Mouse (Mus musculus) MEL (cell line): Measurements from ENCODE around the gene Sec22c. TPM values are rescaled to one million over a fixed set of nuclear protein-coding genes. Genes with fewer than 3 reads are reported as not detected.

ENCODE experiments used
- DNase-seq: peaks from one replicate; pipeline ENCODE4 v3.0.0; 2011; ENCODE audit warnings: low read depth, low spot score
- H3K27ac ChIP-seq: 2 replicates; pipeline ENCODE4 v1.5.1; 2012; ENCODE audit warnings: low read depth, mild to moderate bottlenecking, control low read depth, low read length, moderate library complexity; ENCODE audit not compliant: control insufficient read depth
- H3K27me3 ChIP-seq, 2 experiments: fragments of 150-350 bp in 1 of 2; sonication (generic) in 1 of 2; 2 replicates each; pipeline ENCODE4 v1.6.1; 2012; ENCODE audit warnings: low read length in 2 of 2, mild to moderate bottlenecking in 2 of 2, improper control_type of control experiment in 1 of 2, moderate library complexity in 1 of 2; ENCODE audit not compliant: insufficient read depth in 2 of 2, control insufficient read depth in 1 of 2
- H3K36me3 ChIP-seq, 2 experiments: 2 replicates each; pipeline ENCODE4 v1.6.1; 2012 to 2014; ENCODE audit warnings: low read length in 2 of 2, improper control_type of control experiment in 1 of 2, inconsistent platforms in 1 of 2, mild to moderate bottlenecking in 1 of 2; ENCODE audit not compliant: insufficient read depth in 2 of 2, control insufficient read depth in 1 of 2
- H3K4me1 ChIP-seq, 2 experiments: fragments of 150-350 bp in 1 of 2; sonication (generic) in 1 of 2; 2 replicates each; pipeline ENCODE4 v1.6.1; 2012; ENCODE audit warnings: low read length in 2 of 2, improper control_type of control experiment in 1 of 2, mild to moderate bottlenecking in 1 of 2; ENCODE audit not compliant: insufficient read depth in 2 of 2, control insufficient read depth in 1 of 2
- H3K4me3 ChIP-seq, 2 experiments: fragments of 150-350 bp in 1 of 2; sonication (generic) in 1 of 2; 2 replicates each; pipeline ENCODE4 v1.5.1; 2012; ENCODE audit warnings: low read depth in 2 of 2, low read length in 2 of 2, mild to moderate bottlenecking in 2 of 2, moderate library complexity in 2 of 2, control low read depth in 1 of 2, improper control_type of control experiment in 1 of 2; ENCODE audit not compliant: control insufficient read depth in 1 of 2, insufficient read depth in 1 of 2
- H3K79me2 ChIP-seq: 2 replicates; pipeline ENCODE4 v1.6.1; 2012; ENCODE audit warnings: mild to moderate bottlenecking, low read length, moderate library complexity; ENCODE audit not compliant: control insufficient read depth, poor library complexity, insufficient read depth
- H3K9ac ChIP-seq: 2 replicates; pipeline ENCODE4 v1.6.1; 2012; ENCODE audit warnings: low read depth, mild to moderate bottlenecking, control low read depth, low read length, moderate library complexity; ENCODE audit not compliant: control insufficient read depth, poor library complexity, severe bottlenecking
- H3K9me3 ChIP-seq: fragments of 150-350 bp; sonication (generic); replicated peaks from 2 replicates; pipeline ENCODE4 v1.6.1; 2012; ENCODE audit warnings: mild to moderate bottlenecking, low read length, improper control_type of control experiment, moderate library complexity; ENCODE audit not compliant: insufficient read depth
- BHLHE40 ChIP-seq: IDR thresholded peaks from 2 replicates; pipeline ENCODE4 v1.6.1; 2012; ENCODE audit warnings: low read depth, mild to moderate bottlenecking, inconsistent platforms, low read length, improper control_type of control experiment, borderline replicate concordance
- CHD2 ChIP-seq: IDR thresholded peaks from 2 replicates; pipeline ENCODE4 v1.6.1; 2011; ENCODE audit warnings: low read length, improper control_type of control experiment
- CTCF ChIP-seq, 3 experiments: IDR thresholded peaks in 2 of 3; conservative IDR thresholded peaks in 1 of 3; 2 replicates each; pipeline ENCODE4 v1.5.1; 2011 to 2012; ENCODE audit warnings: low read length in 3 of 3, low read depth in 2 of 3, mild to moderate bottlenecking in 2 of 3, improper control_type of control experiment in 1 of 3, inconsistent platforms in 1 of 3, mixed read lengths in 1 of 3, moderate library complexity in 1 of 3; ENCODE audit not compliant: control insufficient read depth in 1 of 3, insufficient read depth in 1 of 3, poor library complexity in 1 of 3, severe bottlenecking in 1 of 3
- E2F4 ChIP-seq: IDR thresholded peaks from 2 replicates; pipeline ENCODE4 v1.6.1; 2011; ENCODE audit warnings: low read depth, low read length, improper control_type of control experiment, borderline replicate concordance
- EP300 ChIP-seq, 2 experiments: IDR thresholded peaks; 2 replicates each; pipeline ENCODE4 v1.6.1; 2011; ENCODE audit warnings: improper control_type of control experiment in 2 of 2, low read length in 2 of 2, low read depth in 1 of 2, mild to moderate bottlenecking in 1 of 2
- ETS1 ChIP-seq: IDR thresholded peaks from 2 replicates; pipeline ENCODE4 v1.6.1; 2012; ENCODE audit warnings: low read depth, mild to moderate bottlenecking, inconsistent platforms, low read length, improper control_type of control experiment, moderate library complexity
- GABPA ChIP-seq: IDR thresholded peaks from 2 replicates; pipeline ENCODE4 v1.6.1; 2012; ENCODE audit warnings: low read depth, mild to moderate bottlenecking, inconsistent platforms, low read length, improper control_type of control experiment, moderate library complexity
- GATA1 ChIP-seq: IDR thresholded peaks from 2 replicates; pipeline ENCODE4 v1.6.1; 2011; ENCODE audit warnings: low read depth, low read length, improper control_type of control experiment
- HCFC1 ChIP-seq: IDR thresholded peaks from 2 replicates; pipeline ENCODE4 v1.6.1; 2012; ENCODE audit warnings: low read depth, mild to moderate bottlenecking, inconsistent platforms, low read length, improper control_type of control experiment, moderate library complexity
- JUND ChIP-seq: IDR thresholded peaks from 2 replicates; pipeline ENCODE4 v1.6.1; 2011; ENCODE audit warnings: low read depth, mild to moderate bottlenecking, improper control_type of control experiment, low read length
- MAFK ChIP-seq: IDR thresholded peaks from 2 replicates; pipeline ENCODE4 v1.6.1; 2011; ENCODE audit warnings: low read depth, mild to moderate bottlenecking, low read length, improper control_type of control experiment, borderline replicate concordance
- MAZ ChIP-seq: IDR thresholded peaks from 2 replicates; pipeline ENCODE4 v1.6.1; 2012; ENCODE audit warnings: low read depth, mild to moderate bottlenecking, inconsistent platforms, low read length, improper control_type of control experiment
- MXI1 ChIP-seq: IDR thresholded peaks from 2 replicates; pipeline ENCODE4 v1.6.1; 2011; ENCODE audit warnings: mild to moderate bottlenecking, low read depth, low read length, improper control_type of control experiment
- MYB ChIP-seq: IDR thresholded peaks from 2 replicates; pipeline ENCODE4 v1.6.1; 2011; ENCODE audit warnings: mild to moderate bottlenecking, low read depth, low read length, improper control_type of control experiment
- NELFE ChIP-seq: IDR thresholded peaks from 2 replicates; pipeline ENCODE4 v1.6.1; 2011; ENCODE audit warnings: low read depth, low read length, improper control_type of control experiment
- POLR2A ChIP-seq, 2 experiments: IDR thresholded peaks; 2 replicates each; pipeline ENCODE4 v1.6.1; 2011 to 2012; ENCODE audit warnings: low read length in 2 of 2, mild to moderate bottlenecking in 2 of 2, control low read depth in 1 of 2, improper control_type of control experiment in 1 of 2, low read depth in 1 of 2, moderate library complexity in 1 of 2; ENCODE audit not compliant: control insufficient read depth in 1 of 2, insufficient read depth in 1 of 2, poor library complexity in 1 of 2
- TAL1 ChIP-seq: IDR thresholded peaks from 2 replicates; pipeline ENCODE4 v1.6.1; 2012; ENCODE audit warnings: mild to moderate bottlenecking, inconsistent platforms, low read length, moderate library complexity, mixed read lengths
- UBTF ChIP-seq: IDR thresholded peaks from 2 replicates; pipeline ENCODE4 v1.6.1; 2012; ENCODE audit warnings: low read depth, mild to moderate bottlenecking, inconsistent platforms, low read length, improper control_type of control experiment, moderate library complexity, borderline replicate concordance; ENCODE audit not compliant: insufficient read depth
- USF1 ChIP-seq: IDR thresholded peaks from 2 replicates; pipeline ENCODE4 v1.6.1; 2014; ENCODE audit warnings: low read depth, mild to moderate bottlenecking, inconsistent platforms, low read length, improper control_type of control experiment, moderate library complexity
- ZC3H11A ChIP-seq: IDR thresholded peaks from 2 replicates; pipeline ENCODE4 v1.6.1; 2012; ENCODE audit warnings: low read depth, mild to moderate bottlenecking, inconsistent platforms, low read length, improper control_type of control experiment
- ZMIZ1 ChIP-seq: IDR thresholded peaks from 2 replicates; pipeline ENCODE4 v1.6.1; 2012; ENCODE audit warnings: low read depth, mild to moderate bottlenecking, inconsistent platforms, low read length, improper control_type of control experiment, moderate library complexity
- ZNF384 ChIP-seq: IDR thresholded peaks from 2 replicates; pipeline ENCODE4 v1.6.1; 2012; ENCODE audit warnings: low read depth, mild to moderate bottlenecking, inconsistent platforms, low read length, improper control_type of control experiment
- polyA plus RNA-seq, 2 experiments: library from polyadenylated mRNA; stranded (reverse) in 1 of 2; unstranded in 1 of 2; fragments of >175 nt in 1 of 2; fragments of >200 nt in 1 of 2; gene quantifications; 2 replicates each; pipeline versions ENCODE4 v1.2.1 to v1.2.4; 2012; ENCODE audit warnings: low replicate concordance in 2 of 2, low read depth in 1 of 2; ENCODE audit not compliant: insufficient read length in 2 of 2, insufficient read depth in 1 of 2, missing spikeins in 1 of 2
- total RNA-seq: library from RNA; depleted of rRNA; stranded (reverse); fragments of 300-350 nt; gene quantifications from 2 replicates; pipeline ENCODE4 v1.2.3, GENCODE M21; 2012

Gene Sec22c
- total and polyA plus RNA-seq, 3 experiments, result 5.9 to 10.9 TPM; not detected in 1

DNA sequence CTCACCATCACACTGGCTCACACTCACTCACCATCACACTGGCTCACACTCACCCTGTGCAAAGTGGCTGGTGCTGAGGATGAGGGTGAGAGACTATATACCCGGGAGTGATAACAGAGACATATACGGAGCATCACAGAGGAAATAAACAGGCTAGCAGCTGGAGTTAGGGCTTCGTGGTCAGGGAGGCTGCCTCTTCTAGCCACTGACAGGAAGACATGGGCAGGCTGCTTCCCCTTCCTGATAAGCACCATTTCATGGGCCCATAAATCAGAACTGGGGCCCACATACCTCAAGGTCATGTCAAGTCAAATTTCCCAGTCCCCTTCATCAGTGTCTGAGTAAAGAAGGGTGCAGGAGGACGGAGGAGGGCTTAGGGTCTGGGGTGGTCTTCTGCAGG is 28.2 kb downstream of the Sec22c start:
- Histone ChIP-seq H3K9ac (no peak overlapping the region), H3K36me3 (peaks cover 0 to 7% of the 10 kb centered on the region in 2 experiments; a peak in 2 of 4 replicates), H3K79me2 (no peaks in the 10 kb centered on the region), H3K4me3 (no peak overlapping the region), H3K27me3 (no peaks in the 10 kb centered on the region), H3K27ac (no peak overlapping the region), H3K9me3 (no peaks in the 10 kb centered on the region), H3K4me1 (peaks cover 0 to 16% of the 10 kb centered on the region in 2 experiments; a peak in 2 of 4 replicates)
- TF ChIP-seq MYB (no peak), UBTF (no peak), NELFE (no peak), MAZ (no peak), MXI1 (no peak), GATA1 (no peak), CTCF (IDR thresholded peaks at IDR 0.05 in 2 of 3, conservative IDR thresholded peaks at IDR 0.05 in 1 of 3; ENCODE audit: control insufficient read depth in 1 of 3, insufficient read depth in 1 of 3, low read depth in 2 of 3, low read length in 3 of 3, poor library complexity in 1 of 3, severe bottlenecking in 1 of 3) (no peak), ZNF384 (no peak), TAL1 (no peak), MAFK (no peak), E2F4 (no peak), USF1 (no peak), JUND (no peak)
- DNase-seq, result peak; percentile 23

DNA sequence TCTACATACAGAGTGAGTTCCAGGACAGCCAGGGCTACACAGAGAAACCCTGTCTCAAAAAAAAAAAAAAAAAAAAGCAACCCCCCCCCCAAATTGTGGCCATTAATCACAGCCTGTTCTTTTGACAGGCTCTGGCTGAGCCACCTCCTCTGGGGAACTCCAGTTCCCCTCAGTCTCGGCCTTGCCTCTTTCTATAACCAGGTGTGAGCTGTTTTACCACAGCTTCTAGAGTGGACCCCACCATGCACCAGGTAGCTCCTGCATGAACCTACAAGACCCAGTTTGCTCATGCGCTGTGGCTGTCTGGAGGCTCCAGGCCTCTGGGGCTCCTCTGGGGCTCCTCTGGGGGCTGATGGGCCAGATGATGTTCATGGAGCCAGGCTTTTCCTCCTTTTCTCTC is 29.7 kb downstream of the Sec22c start:
- Histone ChIP-seq H3K27me3 (no peaks in the 10 kb centered on the region), H3K9ac (no peak overlapping the region), H3K27ac (no peak overlapping the region), H3K79me2 (no peaks in the 10 kb centered on the region), H3K36me3 (peaks cover 0 to 8% of the 10 kb centered on the region in 2 experiments; a peak in 2 of 4 replicates), H3K4me1 (peaks cover 0 to 21% of the 10 kb centered on the region in 2 experiments; a peak in 2 of 4 replicates), H3K9me3 (no peaks in the 10 kb centered on the region), H3K4me3 (no peak overlapping the region)
- DNase-seq, result no peak
- TF ChIP-seq POLR2A (IDR thresholded peaks at IDR 0.05; ENCODE audit: control insufficient read depth in 1 of 2, insufficient read depth in 1 of 2, low read depth in 1 of 2, low read length in 2 of 2, poor library complexity in 1 of 2) (no peak), GABPA (no peak)

DNA sequence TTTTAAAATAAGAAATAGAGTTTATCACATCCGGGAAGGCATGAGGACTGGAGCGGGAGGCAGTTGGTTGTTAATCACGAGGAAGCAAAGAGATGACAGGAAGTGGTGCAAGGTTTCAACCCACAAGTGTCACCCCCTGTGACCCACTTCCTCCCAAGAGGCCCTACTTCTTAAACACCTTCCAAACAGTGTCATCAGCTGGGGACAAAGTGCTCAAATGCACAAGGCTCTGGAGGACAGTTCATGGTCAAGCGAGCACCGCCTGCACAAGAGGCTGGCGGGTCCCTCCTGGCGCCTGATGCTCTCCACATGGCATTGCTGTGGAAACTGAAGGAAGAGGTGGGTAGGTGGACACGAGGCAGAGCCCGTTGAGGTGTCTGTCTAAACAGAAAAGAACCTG is 30.3 kb downstream of the Sec22c start:
- H3K4me3 ChIP-seq, result no peak overlapping the region

More for the DNA sequence above, 30.3 kb downstream of the Sec22c start:
- no peak overlapping the region for H3K9ac ChIP-seq
- peak; percentile 39 for DNase-seq
- H3K27me3 ChIP-seq, result no peaks in the 10 kb centered on the region
- TF ChIP-seq ZMIZ1, result no peak
- no peak for TF ChIP-seq MAFK
- TF ChIP-seq E2F4, result no peak
- TF ChIP-seq NELFE, result no peak
- 0 out of 2 replicates have a peak, but pooled peaks have one; percentile 27 for TF ChIP-seq HCFC1
- TF ChIP-seq MYB, result no peak
- no peak for TF ChIP-seq BHLHE40
- no peak for TF ChIP-seq MAZ
- no peak for TF ChIP-seq CHD2
- TF ChIP-seq ETS1, result no peak
- no peak for TF ChIP-seq USF1
- peak in 1 of 2 experiments; percentile 23; a peak in 2 of 4 replicates for TF ChIP-seq EP300 (IDR thresholded peaks at IDR 0.05; ENCODE audit: low read depth in 1 of 2, low read length in 2 of 2)
- TF ChIP-seq ZC3H11A, result no peak
- no peaks in the 10 kb centered on the region for H3K9me3 ChIP-seq
- peaks cover 0 to 8% of the 10 kb centered on the region in 2 experiments; a peak in 2 of 4 replicates for H3K36me3 ChIP-seq
- no peaks in the 10 kb centered on the region for H3K79me2 ChIP-seq
- H3K4me1 ChIP-seq, result peaks cover 0 to 21% of the 10 kb centered on the region in 2 experiments; a peak in 2 of 4 replicates
- no peak overlapping the region for H3K27ac ChIP-seq
